Comparison of ENCODE assay signal across 23 mouse cellular contexts in genomic region chr5:122017778-122018177, GRCm38 (mm10). TPM values are rescaled to one million over a fixed set of nuclear protein-coding genes. Genes with fewer than 3 reads are reported as not detected.
DNase-seq lines count a peak whose midpoint lies in the region; ATAC-seq and TF ChIP-seq lines count a peak whose summit lies in the region.
"Had no signal": no experiment of that assay in that cellular context is flagged by ENCODE, and none has a peak within 500 bp of the region (broad histone marks: within the 10 kb centered on the region; RNA-seq: fewer than 3 reads in every experiment).

No protein-coding gene starts in this region.

- no peak for ATAC-seq in forebrain, embryonic 11.5 days (replicated peaks; ENCODE audit: low FRiP score)
- ATAC-seq in midbrain, embryonic 16.5 days = no peak
- ATAC-seq in hindbrain, postnatal 0 days = peak; percentile 36; the same call in 1 of the 2 replicates
- no peak for ATAC-seq in midbrain, embryonic 15.5 days (replicated peaks)
- ATAC-seq: activated CD4-positive, CD25-positive, alpha-beta regulatory T cell, adult 4 months; CD4-positive, CD25-positive, alpha-beta regulatory T cell, adult 4 months; lung, postnatal 0 days had no signal

- H3K4me1 ChIP-seq in forebrain, embryonic 10.5 days = peaks cover 57% of the 10 kb centered on the region
- no peaks in the 10 kb centered on the region for H3K4me1 ChIP-seq in forebrain, embryonic 11.5 days (replicated peaks; ENCODE audit: control insufficient read depth, insufficient read depth, low read length)
- peaks cover 54% of the 10 kb centered on the region for H3K4me1 ChIP-seq in midbrain, embryonic 10.5 days
- peaks cover 7% of the 10 kb centered on the region; the same call in 1 of the 2 replicates for H3K4me1 ChIP-seq in midbrain, embryonic 16.5 days (ENCODE audit: control insufficient read depth, insufficient read depth, low read length)
- H3K4me1 ChIP-seq in hindbrain, postnatal 0 days (ENCODE audit: insufficient read depth, low read length) = no peaks in the 10 kb centered on the region; the same call in 1 of the 2 replicates
- peaks cover 9% of the 10 kb centered on the region for H3K4me1 ChIP-seq in midbrain, embryonic 15.5 days

- peaks cover 9% of the 10 kb centered on the region for H3K9me3 ChIP-seq in forebrain, embryonic 10.5 days
- no peaks in the 10 kb centered on the region; the same call in none of the 2 replicates for H3K9me3 ChIP-seq in forebrain, embryonic 11.5 days (ENCODE audit: control insufficient read depth, low read length)
- H3K9me3 ChIP-seq in midbrain, embryonic 10.5 days (replicated peaks) = peaks cover 9% of the 10 kb centered on the region
- H3K9me3 ChIP-seq in midbrain, embryonic 16.5 days (replicated peaks; ENCODE audit: control insufficient read depth, low read length, poor library complexity, severe bottlenecking) = peaks cover 7% of the 10 kb centered on the region; the same call in 1 of the 2 replicates
- H3K9me3 ChIP-seq in hindbrain, postnatal 0 days (ENCODE audit: low read length) = no peaks in the 10 kb centered on the region
- H3K9me3 ChIP-seq in midbrain, embryonic 15.5 days = no peaks in the 10 kb centered on the region

- H3K27ac ChIP-seq in forebrain, embryonic 10.5 days = peak overlapping the region; percentile 63
- no peak overlapping the region for H3K27ac ChIP-seq in forebrain, embryonic 11.5 days (ENCODE audit: low read depth, low read length)
- H3K27ac ChIP-seq in midbrain, embryonic 10.5 days (replicated peaks) = peak overlapping the region; percentile 56
- H3K27ac ChIP-seq in midbrain, embryonic 16.5 days (ENCODE audit: low read length) = no peak overlapping the region
- no peak overlapping the region for H3K27ac ChIP-seq in hindbrain, postnatal 0 days
- 0 out of 2 replicates have a peak overlapping the region, but pooled peaks have one; percentile 42 for H3K27ac ChIP-seq in midbrain, embryonic 15.5 days
- H3K27ac ChIP-seq: gastrocnemius, adult 2 months; limb, embryonic 15.5 days had no signal

- H3K4me3 ChIP-seq in forebrain, embryonic 10.5 days = no peak overlapping the region
- no peak overlapping the region for H3K4me3 ChIP-seq in forebrain, embryonic 11.5 days (ENCODE audit: low read depth, low read length)
- H3K4me3 ChIP-seq in midbrain, embryonic 10.5 days = no peak overlapping the region
- no peak overlapping the region for H3K4me3 ChIP-seq in midbrain, embryonic 16.5 days (ENCODE audit: low read depth, low read length)
- no peak overlapping the region for H3K4me3 ChIP-seq in hindbrain, postnatal 0 days (ENCODE audit: low read length)
- H3K4me3 ChIP-seq in midbrain, embryonic 15.5 days = no peak overlapping the region
- H3K4me3 ChIP-seq: embryonic facial prominence, embryonic 12.5 days; erythroblast, embryonic 14.5 days; gastrocnemius, adult 2 months; limb, embryonic 15.5 days had no signal

- WGBS in forebrain, embryonic 10.5 days = 77% methylated on average over 9 of the region's 9 CpGs
- 70% methylated on average over 9 of the region's 9 CpGs for WGBS in forebrain, embryonic 11.5 days
- 57% methylated on average over 9 of the region's 9 CpGs for WGBS in midbrain, embryonic 10.5 days
- 59% methylated on average over 9 of the region's 9 CpGs for WGBS in midbrain, embryonic 16.5 days
- WGBS in hindbrain, postnatal 0 days = 40% methylated on average over 9 of the region's 9 CpGs
- WGBS in midbrain, embryonic 15.5 days = 38% methylated on average over 9 of the region's 9 CpGs

- no peak for TF ChIP-seq CTCF in hindbrain, postnatal 0 days (IDR thresholded peaks at IDR 0.05; ENCODE audit: low read depth)

- no peak for DNase-seq in forebrain, embryonic 10.5 days (ENCODE audit: extremely low spot score, low spot score)
- DNase-seq in forebrain, embryonic 11.5 days (ENCODE audit: low spot score) = no peak
- no peak for DNase-seq in midbrain, embryonic 10.5 days (ENCODE audit: low spot score)
- no peak for DNase-seq in hindbrain, postnatal 0 days (ENCODE audit: low spot score)
- no peak for DNase-seq in adrenal gland, adult 18-20 months (ENCODE audit: low spot score in 2 of 2)
- DNase-seq in spleen, postnatal 10 days (ENCODE audit: low spot score in 2 of 2) = no peak
- DNase-seq: cerebellum, adult 11 months; cerebellum, postnatal 36 days; gastrocnemius, adult 2 months; heart, postnatal 10 days; kidney, adult 18-20 months; kidney, postnatal 10 days; retina, postnatal 1 day; thymus, adult 2 months had no signal

- H3K4me2 ChIP-seq in forebrain, embryonic 11.5 days (ENCODE audit: low read depth, low read length, severe bottlenecking) = no peak overlapping the region
- H3K4me2 ChIP-seq in midbrain, embryonic 16.5 days (ENCODE audit: low read length) = no peak overlapping the region
- H3K4me2 ChIP-seq in hindbrain, postnatal 0 days (ENCODE audit: low read depth, low read length) = no peak overlapping the region
- H3K4me2 ChIP-seq in midbrain, embryonic 15.5 days = no peak overlapping the region
- H3K4me2 ChIP-seq: embryonic facial prominence, embryonic 12.5 days; heart, embryonic 11.5 days; limb, embryonic 15.5 days had no signal

- H3K9ac ChIP-seq in forebrain, embryonic 11.5 days (ENCODE audit: low read length) = no peak overlapping the region
- H3K9ac ChIP-seq in midbrain, embryonic 16.5 days (ENCODE audit: low read depth, low read length) = no peak overlapping the region
- H3K9ac ChIP-seq in hindbrain, postnatal 0 days (replicated peaks; ENCODE audit: low read length) = no peak overlapping the region
- H3K9ac ChIP-seq in midbrain, embryonic 15.5 days = no peak overlapping the region
- H3K9ac ChIP-seq: embryonic facial prominence, embryonic 12.5 days; limb, embryonic 15.5 days had no signal

- no peaks in the 10 kb centered on the region for H3K27me3 ChIP-seq in forebrain, embryonic 10.5 days (ENCODE audit: poor library complexity, severe bottlenecking)
- no peaks in the 10 kb centered on the region for H3K27me3 ChIP-seq in forebrain, embryonic 11.5 days (ENCODE audit: control insufficient read depth, insufficient read depth, low read length)
- no peaks in the 10 kb centered on the region for H3K27me3 ChIP-seq in midbrain, embryonic 10.5 days (ENCODE audit: low read depth, poor library complexity, severe bottlenecking)
- no peaks in the 10 kb centered on the region for H3K27me3 ChIP-seq in midbrain, embryonic 16.5 days (ENCODE audit: control insufficient read depth, insufficient read depth, low read depth, low read length)
- no peaks in the 10 kb centered on the region for H3K27me3 ChIP-seq in hindbrain, postnatal 0 days (ENCODE audit: insufficient read depth, low read length)
- no peaks in the 10 kb centered on the region for H3K27me3 ChIP-seq in midbrain, embryonic 15.5 days (replicated peaks)
- H3K27me3 ChIP-seq: embryonic facial prominence, embryonic 12.5 days had no signal

- H3K36me3 ChIP-seq in forebrain, embryonic 10.5 days (replicated peaks) = peaks cover 3% of the 10 kb centered on the region; the same call in 1 of the 2 replicates
- no peaks in the 10 kb centered on the region for H3K36me3 ChIP-seq in forebrain, embryonic 11.5 days (ENCODE audit: control insufficient read depth, insufficient read depth, low read length)
- H3K36me3 ChIP-seq in midbrain, embryonic 10.5 days = peaks cover 6% of the 10 kb centered on the region; the same call in 1 of the 2 replicates
- H3K36me3 ChIP-seq in midbrain, embryonic 16.5 days (ENCODE audit: control insufficient read depth, insufficient read depth, low read length) = 0 out of 2 replicates have a peak, but pooled peaks cover 4% of the 10 kb centered on the region
- H3K36me3 ChIP-seq in hindbrain, postnatal 0 days (ENCODE audit: insufficient read depth, low read length) = no peaks in the 10 kb centered on the region
- no peaks in the 10 kb centered on the region for H3K36me3 ChIP-seq in midbrain, embryonic 15.5 days (replicated peaks)
- H3K36me3 ChIP-seq: embryonic facial prominence, embryonic 12.5 days; limb, embryonic 15.5 days had no signal

RNA-seq across cellular contexts. Expression of gene Cux2, which starts 32.1 kb away (rescaled TPM):
- 5.0 and 6.5 TPM in 2 replicates for polyA plus RNA-seq in forebrain, embryonic 10.5 days (2016; fragmentation: Nextera tagmentation; extraction: Ambion mirVana)
- polyA plus RNA-seq in forebrain, embryonic 11.5 days (2014; fragmentation: Nextera tagmentation; extraction: Ambion mirVana) = 11.3 and 13.2 TPM in 2 replicates
- 6.4 and 10.2 TPM in 2 replicates for polyA plus RNA-seq in midbrain, embryonic 10.5 days (2016; fragmentation: Nextera tagmentation; extraction: Ambion mirVana)
- polyA plus RNA-seq in midbrain, embryonic 16.5 days (2015; fragmentation: Nextera tagmentation; extraction: Ambion mirVana) = 20.1 and 20.2 TPM in 2 replicates
- total RNA-seq in hindbrain, postnatal 0 days (2014; rRNA removed) = 35.4 and 46.6 TPM in 2 replicates
- 15.2 and 16.6 TPM in 2 replicates for polyA plus RNA-seq in hindbrain, postnatal 0 days (2015; fragmentation: Nextera tagmentation; extraction: Ambion mirVana)
- polyA plus RNA-seq in midbrain, embryonic 15.5 days (2015; fragmentation: Nextera tagmentation; extraction: Ambion mirVana) = 24.7 and 27.3 TPM in 2 replicates
- total RNA-seq in adrenal gland, adult 18-20 months (2021) = 10 to 100 TPM; 11.4 to 15.0 TPM

Comparison
In these comparisons a context has a peak if more than half of its experiments do, and no peak if none do; other contexts are left out.
1. H3K27ac ChIP-seq: peak in forebrain, embryonic 10.5 days (single experiment), midbrain, embryonic 10.5 days (single experiment) and midbrain, embryonic 15.5 days (single experiment); none in forebrain, embryonic 11.5 days (single experiment), midbrain, embryonic 16.5 days (single experiment) and hindbrain, postnatal 0 days (single experiment).